Comparison of ENCODE assay signal across 16 mouse cellular contexts in genomic region chr13:12133549-12133948, GRCm38 (mm10). TPM values are rescaled to one million over a fixed set of nuclear protein-coding genes. Genes with fewer than 3 reads are reported as not detected.
DNase-seq lines count a peak whose midpoint lies in the region; ATAC-seq and TF ChIP-seq lines count a peak whose summit lies in the region.
"Had no signal": no experiment of that assay in that cellular context is flagged by ENCODE, and none has a peak within 500 bp of the region (broad histone marks: within the 10 kb centered on the region; RNA-seq: fewer than 3 reads in every experiment).

No protein-coding gene starts in this region.

- no peaks in the 10 kb centered on the region for H3K27me3 ChIP-seq in lung, postnatal 0 days (replicated peaks; ENCODE audit: insufficient read depth, low read length)
- no peaks in the 10 kb centered on the region for H3K27me3 ChIP-seq in hindbrain, postnatal 0 days (ENCODE audit: insufficient read depth, low read length)
- no peaks in the 10 kb centered on the region for H3K27me3 ChIP-seq in hindbrain, embryonic 14.5 days (ENCODE audit: control insufficient read depth, insufficient read depth, low read length)
- H3K27me3 ChIP-seq: stomach, embryonic 15.5 days had no signal

- no peaks in the 10 kb centered on the region for H3K9me3 ChIP-seq in lung, postnatal 0 days (ENCODE audit: low read length)
- H3K9me3 ChIP-seq in hindbrain, postnatal 0 days (ENCODE audit: low read length): no peaks in the 10 kb centered on the region
- no peaks in the 10 kb centered on the region for H3K9me3 ChIP-seq in hindbrain, embryonic 14.5 days (ENCODE audit: control insufficient read depth, low read length)
- H3K9me3 ChIP-seq: stomach, embryonic 15.5 days had no signal

- H3K27ac ChIP-seq in lung, postnatal 0 days (ENCODE audit: low read length): no peak overlapping the region
- no peak overlapping the region for H3K27ac ChIP-seq in hindbrain, postnatal 0 days
- H3K27ac ChIP-seq in hindbrain, embryonic 14.5 days: no peak overlapping the region
- H3K27ac ChIP-seq: stomach, embryonic 15.5 days had no signal

- H3K36me3 ChIP-seq in lung, postnatal 0 days (ENCODE audit: insufficient read depth, low read length): no peaks in the 10 kb centered on the region
- no peaks in the 10 kb centered on the region for H3K36me3 ChIP-seq in hindbrain, postnatal 0 days (ENCODE audit: insufficient read depth, low read length)
- H3K36me3 ChIP-seq in hindbrain, embryonic 14.5 days (replicated peaks; ENCODE audit: control insufficient read depth, insufficient read depth): no peaks in the 10 kb centered on the region
- H3K36me3 ChIP-seq: stomach, embryonic 15.5 days had no signal

- no peak for TF ChIP-seq EP300 in lung, postnatal 0 days (IDR thresholded peaks at IDR 0.05)

- H3K4me2 ChIP-seq in lung, postnatal 0 days (replicated peaks; ENCODE audit: low read depth, low read length): no peak overlapping the region
- no peak overlapping the region for H3K4me2 ChIP-seq in hindbrain, postnatal 0 days (ENCODE audit: low read depth, low read length)
- H3K4me2 ChIP-seq in hindbrain, embryonic 14.5 days (replicated peaks): no peak overlapping the region
- H3K4me2 ChIP-seq: midbrain, embryonic 11.5 days; stomach, embryonic 15.5 days had no signal

- H3K4me1 ChIP-seq in lung, postnatal 0 days (ENCODE audit: insufficient read depth, low read depth, low read length): no peaks in the 10 kb centered on the region; the same call in 1 of the 2 replicates
- H3K4me1 ChIP-seq in hindbrain, postnatal 0 days (ENCODE audit: insufficient read depth, low read length): no peaks in the 10 kb centered on the region
- H3K4me1 ChIP-seq in hindbrain, embryonic 14.5 days (replicated peaks; ENCODE audit: control insufficient read depth, insufficient read depth, low read length): no peaks in the 10 kb centered on the region
- H3K4me1 ChIP-seq: stomach, embryonic 15.5 days had no signal

- no peak overlapping the region for H3K9ac ChIP-seq in lung, postnatal 0 days (replicated peaks; ENCODE audit: low read depth)
- no peak overlapping the region for H3K9ac ChIP-seq in hindbrain, postnatal 0 days (replicated peaks; ENCODE audit: low read length)
- no peak overlapping the region for H3K9ac ChIP-seq in hindbrain, embryonic 14.5 days
- H3K9ac ChIP-seq: stomach, embryonic 15.5 days had no signal

- peak; percentile 86 for ATAC-seq in lung, postnatal 0 days
- no peak for ATAC-seq in hindbrain, postnatal 0 days
- no peak for ATAC-seq in hindbrain, embryonic 14.5 days (ENCODE audit: low FRiP score)
- ATAC-seq: forebrain, embryonic 16.5 days; hindbrain, embryonic 16.5 days; Patski had no signal

- WGBS in lung, postnatal 0 days: 27% methylated on average over 7 of the region's 7 CpGs
- WGBS in hindbrain, postnatal 0 days: 89% methylated on average over 7 of the region's 7 CpGs
- WGBS in hindbrain, embryonic 14.5 days: 90% methylated on average over 7 of the region's 7 CpGs

- intact Hi-C loops in heart, postnatal 10 days (cut with DNase I): loop anchor here (1.0 to 5.0 kb wide), 2 partner anchors 30 to 64 kb away; no protein-coding TSS in a partner anchor

- peak; percentile 14 for DNase-seq in c-Kit-positive CD71-positive TER-119-negative erythroid progenitor cells, embryonic 14.5 days (ENCODE audit: low read depth)
- peak; percentile 77 for DNase-seq in heart, adult 8-10 months (ENCODE audit: low spot score)
- peak; percentile 86 to 91 for DNase-seq in heart, postnatal 10 days
- peak; percentile 67 for DNase-seq in lung, postnatal 0 days (ENCODE audit: low spot score)
- no peak for DNase-seq in cerebellum, adult 9-10 months
- DNase-seq in hindbrain, postnatal 0 days (ENCODE audit: low spot score): no peak
- no peak for DNase-seq in hindbrain, embryonic 14.5 days (ENCODE audit: low spot score)
- DNase-seq: cerebellum, adult 8-10 months; gastrocnemius, postnatal 10 days; kidney, adult 8-10 months; thymus, postnatal 36 days had no signal

- no peak overlapping the region for H3K4me3 ChIP-seq in lung, postnatal 0 days (ENCODE audit: low read depth, low read length)
- H3K4me3 ChIP-seq in hindbrain, postnatal 0 days (ENCODE audit: low read length): no peak overlapping the region
- no peak overlapping the region for H3K4me3 ChIP-seq in hindbrain, embryonic 14.5 days (replicated peaks; ENCODE audit: low read length)
- H3K4me3 ChIP-seq: stomach, embryonic 15.5 days had no signal

- no peak for TF ChIP-seq CTCF in lung, postnatal 0 days (IDR thresholded peaks at IDR 0.05)
- no peak for TF ChIP-seq CTCF in hindbrain, postnatal 0 days (IDR thresholded peaks at IDR 0.05; ENCODE audit: low read depth)

RNA-seq across cellular contexts. Expression of gene Ryr2, which starts 26.8 kb away (rescaled TPM):
- 1,000 to 10,000 TPM in 3 of 4 experiments, 100 to 1,000 TPM in 1; 935 to 1,209 (median 1,093) TPM for total RNA-seq in heart, adult 8-10 months (2022)
- 100 to 1,000 TPM; 767 to 773 TPM for total RNA-seq in heart, postnatal 10 days (2021)
- 0.78 and 1.0 TPM in 2 replicates for polyA plus RNA-seq in lung, postnatal 0 days (2015; fragmentation: Nextera tagmentation; extraction: Ambion mirVana)
- total RNA-seq in hindbrain, postnatal 0 days (2014; rRNA removed): 22.3 and 29.8 TPM in 2 replicates
- 3.8 and 4.7 TPM in 2 replicates for polyA plus RNA-seq in hindbrain, postnatal 0 days (2015; fragmentation: Nextera tagmentation; extraction: Ambion mirVana)
- 6.9 and 8.4 TPM in 2 replicates for polyA plus RNA-seq in hindbrain, embryonic 14.5 days (2014; fragmentation: Nextera tagmentation; extraction: Ambion mirVana)
- polyA plus RNA-seq: Patski had no signal

Comparison
In these comparisons a context has a peak if more than half of its experiments do, and no peak if none do; other contexts are left out.
1. DNase-seq: peak in c-Kit-positive CD71-positive TER-119-negative erythroid progenitor cells, embryonic 14.5 days (single experiment), heart, adult 8-10 months (single experiment), heart, postnatal 10 days (2 of 2) and lung, postnatal 0 days (single experiment); none in cerebellum, adult 9-10 months (single experiment), hindbrain, postnatal 0 days (single experiment) and hindbrain, embryonic 14.5 days (single experiment).
2. RNA of gene Ryr2, which starts 26.8 kb away (total RNA-seq): 935 to 1,209 TPM in heart, adult 8-10 months and 767 to 773 TPM in heart, postnatal 10 days; 22.3 to 29.8 TPM in hindbrain, postnatal 0 days; every median in the first group is over 10 times any median in the second.